Mouse (Mus musculus) heart, embryonic 11.5 days (tissue): Measurements from ENCODE around the gene Hoxa13. TPM values are rescaled to one million over a fixed set of nuclear protein-coding genes. Genes with fewer than 3 reads are reported as not detected.

Experiments used
- ATAC-seq: fragments of 200-750 bp; cut with Nextera tagmentation; replicated peaks from 2 replicates; pipeline ENCODE4 v1.8.0; 2017; ENCODE audit warnings: moderate library complexity; ENCODE audit not compliant: insufficient number of reproducible peaks, low FRiP score, low TSS enrichment
- H3K27ac ChIP-seq: fragments of 300-500 bp; sonication (generic); 2 replicates; pipeline ENCODE4 v1.5.1; 2014; ENCODE audit warnings: mild to moderate bottlenecking, low read depth, low read length
- H3K27me3 ChIP-seq: fragments of 300-500 bp; sonication (generic); 2 replicates; pipeline ENCODE4 v1.6.1; 2014; ENCODE audit warnings: mild to moderate bottlenecking, low read length, mixed read lengths; ENCODE audit not compliant: control insufficient read depth, insufficient read depth
- H3K36me3 ChIP-seq: fragments of 300-500 bp; sonication (generic); 2 replicates; pipeline ENCODE4 v1.6.1; 2014; ENCODE audit warnings: mild to moderate bottlenecking, low read length, moderate library complexity, mixed read lengths; ENCODE audit not compliant: control insufficient read depth, insufficient read depth
- H3K4me1 ChIP-seq: fragments of 300-500 bp; sonication (generic); 2 replicates; pipeline ENCODE4 v1.6.1; 2014; ENCODE audit warnings: low read length; ENCODE audit not compliant: control insufficient read depth, insufficient read depth
- H3K4me2 ChIP-seq: fragments of 300-500 bp; sonication (generic); 2 replicates; pipeline ENCODE4 v1.6.1; 2014; ENCODE audit warnings: mild to moderate bottlenecking, moderate library complexity
- H3K4me3 ChIP-seq: fragments of 300-500 bp; sonication (generic); 2 replicates; pipeline ENCODE4 v1.5.1; 2014; ENCODE audit warnings: low read depth, low read length
- H3K9ac ChIP-seq: fragments of 300-500 bp; sonication (generic); 2 replicates; pipeline ENCODE4 v1.6.1; 2014; ENCODE audit warnings: mild to moderate bottlenecking, low read depth, low read length, moderate library complexity
- H3K9me3 ChIP-seq: fragments of 300-500 bp; sonication (generic); replicated peaks from 2 replicates; pipeline ENCODE4 v1.6.1; 2016; ENCODE audit warnings: low read length; ENCODE audit not compliant: control insufficient read depth
- WGBS: fragments of 180-500 bp; shearing (Covaris S2); extraction: QIAGEN DNeasy Blood & Tissue Kit; methylation state at CpG from one replicate; pipeline ENCODE4 v1.1.7; 2014; ENCODE audit not compliant: insufficient replicate concordance; 5-methylcytosine and 5-hydroxymethylcytosine counted together
- polyA plus RNA-seq: library from polyadenylated mRNA; unstranded; fragments of >200 nt; fragmentation: Nextera tagmentation; extraction: Ambion mirVana; gene quantifications from 2 replicates; pipeline ENCODE4 v1.2.1, GENCODE M21; 2014

Hoxa13 gene
- polyA plus RNA-seq, 1 experiment from 2014 or later, result not detected

DNA sequence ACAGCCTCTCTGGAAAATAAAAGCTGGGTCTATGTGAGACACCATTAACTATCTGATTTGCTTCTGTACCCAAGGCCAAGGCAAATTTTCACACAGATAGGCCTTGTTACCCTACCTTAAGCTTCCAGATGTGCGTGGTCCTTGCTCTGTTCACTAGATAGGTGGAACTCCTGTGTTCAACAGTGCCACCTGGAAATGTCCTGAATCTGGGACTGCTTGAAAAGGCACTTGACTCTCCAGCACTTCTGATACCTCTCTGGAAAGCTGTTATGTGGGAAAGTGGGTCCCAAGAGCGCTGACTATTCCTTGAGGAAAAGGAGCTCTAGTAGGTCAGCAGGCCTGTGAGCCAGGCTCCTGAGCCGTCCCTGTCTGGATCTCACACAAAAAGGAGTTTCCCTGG, 23.9 kb downstream of the Hoxa13 start:
- no peak overlapping the region for H3K27ac ChIP-seq
- no peak for ATAC-seq
- WGBS, result 6% methylated on average over 3 of the region's 3 CpGs
- no peak overlapping the region for H3K9ac ChIP-seq
- no peak overlapping the region for H3K4me3 ChIP-seq
- no peaks in the 10 kb centered on the region for H3K36me3 ChIP-seq
- H3K4me2 ChIP-seq, result no peak overlapping the region
- H3K9me3 ChIP-seq, result no peaks in the 10 kb centered on the region
- peaks cover 92% of the 10 kb centered on the region for H3K27me3 ChIP-seq
- 0 out of 2 replicates have a peak, but pooled peaks cover 3% of the 10 kb centered on the region for H3K4me1 ChIP-seq

- Histone ChIP-seq H3K4me3 (no peak overlapping the region), H3K9ac (no peak overlapping the region), H3K36me3 (no peaks in the 10 kb centered on the region), H3K27ac (no peak overlapping the region), H3K4me2 (no peak overlapping the region), H3K9me3 (no peaks in the 10 kb centered on the region), H3K4me1 (0 out of 2 replicates have a peak, but pooled peaks cover 3% of the 10 kb centered on the region), H3K27me3 (peaks cover 90% of the 10 kb centered on the region)
- ATAC-seq, result no peak
- WGBS, result 22% methylated on average over 6 of the region's 6 CpGs
These were observed 24.8 kb downstream of the Hoxa13 start for GRCm38 (mm10) chr6:52235866-52236265.

- Histone ChIP-seq H3K4me3 (no peak overlapping the region), H3K4me1 (0 out of 2 replicates have a peak, but pooled peaks cover 3% of the 10 kb centered on the region), H3K27me3 (peaks cover 91% of the 10 kb centered on the region), H3K4me2 (no peak overlapping the region), H3K9me3 (no peaks in the 10 kb centered on the region), H3K27ac (no peak overlapping the region), H3K36me3 (no peaks in the 10 kb centered on the region), H3K9ac (no peak overlapping the region)
- 32% methylated on average over 9 of the region's 9 CpGs for WGBS
- ATAC-seq, result no peak
These were observed 25.4 kb downstream of the Hoxa13 start for GRCm38 (mm10) chr6:52235267-52235666.

DNA sequence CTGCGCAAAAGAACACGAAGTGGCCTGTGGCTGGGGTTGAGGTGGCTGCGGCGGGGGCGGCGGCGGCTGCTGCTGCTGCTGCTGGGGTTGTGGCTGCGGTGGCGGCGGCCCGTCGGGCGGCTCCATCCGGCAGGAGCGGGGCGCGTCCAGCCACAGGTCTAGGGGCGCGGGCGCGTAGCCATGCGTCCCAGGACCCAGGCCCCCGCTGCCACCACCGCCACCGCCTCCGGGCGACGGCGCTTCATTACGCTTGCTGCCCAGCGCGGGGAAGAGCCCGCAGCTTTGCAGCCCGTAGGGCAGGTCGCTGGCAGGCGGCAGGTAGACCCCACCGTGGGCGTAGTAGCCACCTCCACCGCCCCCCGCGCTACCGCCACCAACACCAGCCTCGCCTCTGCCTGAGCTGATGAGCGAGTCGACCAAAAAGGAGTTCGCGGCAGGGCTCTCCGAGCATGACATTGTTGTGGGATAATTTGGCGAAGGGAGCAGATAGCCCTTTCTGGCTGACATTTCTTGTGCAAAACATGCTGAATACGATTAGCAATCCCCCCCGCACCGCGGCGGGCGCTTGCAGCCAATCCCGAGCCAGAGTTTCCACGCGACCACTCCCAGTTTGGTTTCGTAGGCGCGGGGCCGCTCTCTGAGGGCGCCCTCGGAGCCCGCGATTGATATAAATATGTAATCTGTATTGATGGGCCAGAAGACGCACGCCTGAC, 26.1 kb downstream of the Hoxa13 start:
- WGBS, result 2% methylated on average over 63 of the region's 68 CpGs
- H3K9ac ChIP-seq, result no peak overlapping the region

GRCm38 (mm10) chr6:52233546-52234427, 26.9 kb downstream of the Hoxa13 start:
- Histone ChIP-seq H3K36me3 (no peaks in the 10 kb centered on the region), H3K9ac (no peak overlapping the region), H3K27me3 (peaks cover 93% of the 10 kb centered on the region), H3K4me1 (0 out of 2 replicates have a peak, but pooled peaks cover 3% of the 10 kb centered on the region), H3K9me3 (no peaks in the 10 kb centered on the region), H3K4me3 (peak overlapping the region; percentile 10; the same call in 1 of the 2 replicates), H3K4me2 (peak overlapping the region; percentile 31), H3K27ac (no peak overlapping the region)
- under 1% methylated on average over 64 of the region's 70 CpGs for WGBS
- ATAC-seq, result no peak

More for the DNA sequence above, 26.1 kb downstream of the Hoxa13 start:
- no peaks in the 10 kb centered on the region for H3K9me3 ChIP-seq
- H3K4me3 ChIP-seq, result peak overlapping the region; percentile 10; the same call in 1 of the 2 replicates
- no peaks in the 10 kb centered on the region for H3K36me3 ChIP-seq
- H3K4me1 ChIP-seq, result 0 out of 2 replicates have a peak, but pooled peaks cover 3% of the 10 kb centered on the region
- ATAC-seq, result no peak
- peaks cover 91% of the 10 kb centered on the region for H3K27me3 ChIP-seq
- H3K4me2 ChIP-seq, result peak overlapping the region; percentile 31; the same call in 1 of the 2 replicates
- H3K27ac ChIP-seq, result no peak overlapping the region

DNA sequence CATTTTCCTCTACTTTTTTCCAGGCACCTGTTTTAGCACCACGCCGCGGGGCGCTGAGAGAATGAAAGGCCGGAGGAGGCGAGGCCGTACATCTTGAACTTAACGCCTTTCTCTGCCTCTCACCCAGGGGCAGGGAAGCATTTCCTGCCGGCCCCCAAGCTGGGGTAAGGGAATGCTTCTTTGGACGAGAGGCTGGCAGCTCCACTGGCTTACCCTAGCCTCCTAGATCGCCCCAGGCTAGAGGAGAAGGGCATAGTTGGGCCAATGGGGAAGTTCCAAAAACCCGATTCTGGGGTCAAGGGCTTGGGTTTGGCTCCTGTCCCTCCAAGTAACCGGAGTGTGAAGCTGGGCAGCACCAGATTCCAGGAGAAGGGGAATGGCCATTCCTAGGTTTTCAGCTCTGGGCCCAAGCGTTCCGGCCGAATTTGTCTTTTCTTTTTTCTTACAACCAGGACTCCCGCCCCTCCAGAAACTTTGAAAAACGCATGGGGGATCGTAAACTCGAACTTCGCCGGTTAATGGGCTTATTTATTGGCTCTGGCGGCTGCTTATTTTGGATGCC, 27.6 kb downstream of the Hoxa13 start:
- 2% methylated on average over 23 of the region's 23 CpGs for WGBS
- H3K27me3 ChIP-seq, result peaks cover 96% of the 10 kb centered on the region
- H3K27ac ChIP-seq, result no peak overlapping the region
- H3K4me1 ChIP-seq, result 0 out of 2 replicates have a peak, but pooled peaks cover 3% of the 10 kb centered on the region
- no peak for ATAC-seq
- H3K36me3 ChIP-seq, result no peaks in the 10 kb centered on the region
- no peaks in the 10 kb centered on the region for H3K9me3 ChIP-seq
- H3K9ac ChIP-seq, result no peak overlapping the region
- H3K4me3 ChIP-seq, result no peak overlapping the region
- no peak overlapping the region for H3K4me2 ChIP-seq

DNA sequence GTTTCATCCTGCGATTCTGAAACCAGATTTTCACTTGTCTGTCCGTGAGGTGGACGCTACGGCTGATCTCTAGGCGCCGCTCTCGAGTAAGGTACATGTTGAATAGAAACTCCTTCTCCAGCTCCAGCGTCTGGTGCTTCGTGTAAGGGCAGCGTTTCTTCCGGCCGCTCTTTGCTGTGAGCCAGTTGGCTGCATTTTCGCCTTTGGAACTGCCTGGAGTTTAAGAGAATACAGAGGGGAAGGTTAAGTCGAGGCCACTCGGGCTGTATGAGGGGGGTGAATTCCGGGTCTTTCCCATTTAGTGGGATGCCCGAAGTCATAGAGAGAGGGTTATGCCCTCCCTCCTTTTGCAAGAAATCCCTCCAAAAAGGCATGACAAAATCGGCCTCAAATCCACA, 28.1 kb downstream of the Hoxa13 start:
- Histone ChIP-seq H3K9me3 (no peaks in the 10 kb centered on the region), H3K27me3 (peaks cover 95% of the 10 kb centered on the region), H3K4me2 (no peak overlapping the region), H3K4me3 (no peak overlapping the region), H3K27ac (no peak overlapping the region), H3K36me3 (no peaks in the 10 kb centered on the region), H3K9ac (no peak overlapping the region), H3K4me1 (0 out of 2 replicates have a peak, but pooled peaks cover 3% of the 10 kb centered on the region)
- ATAC-seq, result no peak
- WGBS, result 1% methylated on average over 18 of the region's 18 CpGs

DNA sequence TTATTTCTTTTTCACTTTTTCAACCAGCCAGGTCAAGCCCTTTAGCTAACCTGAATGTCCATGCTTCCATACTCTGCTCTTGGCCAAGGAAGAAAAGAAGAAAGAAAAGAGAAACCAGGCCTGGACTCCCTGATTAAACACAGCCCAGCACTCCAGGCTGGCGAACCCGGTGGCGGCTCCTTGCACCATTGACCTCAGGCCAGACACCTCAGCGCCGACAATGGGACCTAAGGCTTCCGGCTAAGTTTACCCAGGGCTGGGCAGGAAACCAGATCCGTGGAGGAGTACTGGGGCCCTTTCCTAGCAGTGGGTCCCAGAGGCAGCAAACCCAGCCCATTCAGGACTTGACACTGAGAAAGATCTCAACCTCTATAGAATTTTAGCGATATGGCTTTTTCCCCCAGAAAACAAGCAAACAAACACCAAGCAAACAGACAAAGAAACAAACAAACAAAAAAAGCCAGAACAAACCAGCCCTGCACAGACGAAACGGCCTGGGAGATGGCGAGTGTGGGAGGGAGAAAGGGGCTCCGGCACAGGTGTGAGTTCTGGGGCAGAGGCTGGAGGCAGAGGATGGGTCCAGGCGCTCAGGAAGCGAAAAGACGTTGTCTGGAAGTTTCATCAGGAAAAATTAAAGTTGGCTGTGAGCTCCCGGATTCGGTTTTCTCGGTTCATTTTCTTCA, 28.7 kb downstream of the Hoxa13 start:
- H3K36me3 ChIP-seq, result no peaks in the 10 kb centered on the region

More for the DNA sequence above, 28.7 kb downstream of the Hoxa13 start:
- Histone ChIP-seq H3K4me2 (no peak overlapping the region), H3K27me3 (peaks cover 95% of the 10 kb centered on the region), H3K27ac (no peak overlapping the region), H3K9ac (no peak overlapping the region), H3K9me3 (no peaks in the 10 kb centered on the region), H3K4me1 (0 out of 2 replicates have a peak, but pooled peaks cover 3% of the 10 kb centered on the region), H3K4me3 (no peak overlapping the region)
- WGBS, result 1% methylated on average over 18 of the region's 18 CpGs
- no peak for ATAC-seq
